In the genomic region with DNA sequence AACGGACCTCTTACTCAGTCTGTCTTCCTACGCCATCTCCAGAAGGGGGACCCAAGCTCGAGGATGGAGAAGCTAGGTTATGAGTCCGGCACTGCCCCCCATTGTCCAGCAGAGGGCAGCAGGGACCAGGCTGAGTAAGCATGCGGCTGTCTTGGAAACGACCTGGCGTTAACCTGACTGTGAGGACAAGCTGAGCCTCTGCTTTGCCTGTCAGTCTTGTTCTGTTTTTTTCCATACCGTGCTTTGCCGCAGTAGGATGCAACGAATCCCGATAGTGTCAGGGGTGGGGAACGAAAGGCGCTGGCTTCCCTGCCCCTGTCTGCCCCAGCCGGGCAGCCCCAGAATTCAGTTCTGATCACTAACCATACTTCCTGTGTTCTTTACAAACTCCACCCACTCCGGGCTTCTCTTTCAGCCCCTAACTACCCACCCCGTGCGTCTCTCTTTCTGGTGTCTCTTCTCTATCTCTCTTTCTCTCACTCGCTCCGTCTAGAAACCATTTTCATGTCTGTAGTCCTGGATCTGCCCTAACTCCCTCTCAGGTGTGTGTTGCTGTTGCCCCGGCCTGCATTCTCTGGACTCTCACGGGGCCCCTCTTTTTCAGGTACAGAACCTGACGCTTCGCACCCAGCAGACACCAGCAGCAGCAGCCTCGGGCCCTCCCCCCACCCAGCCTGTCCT, we compare ENCODE assay signal across 8 mouse cellular contexts. TPM values are rescaled to one million over a fixed set of nuclear protein-coding genes. Genes with fewer than 3 reads are reported as not detected.
DNase-seq lines count a peak whose midpoint lies in the region; ATAC-seq and TF ChIP-seq lines count a peak whose summit lies in the region.

No protein-coding gene starts in this region.

- H3K36me3 ChIP-seq in forebrain, embryonic 14.5 days (ENCODE audit: control insufficient read depth, insufficient read depth, low read length) = 0 out of 2 replicates have a peak, but pooled peaks cover 6% of the 10 kb centered on the region
- no peaks in the 10 kb centered on the region for H3K36me3 ChIP-seq in thymus, adult 2 months (ENCODE audit: control insufficient read depth, insufficient read depth, low read length)

- WGBS in forebrain, embryonic 14.5 days = 4% methylated on average over 24 of the region's 24 CpGs
- WGBS in lung, adult 2 months = 12% methylated on average over 24 of the region's 24 CpGs
- 8% methylated on average over 24 of the region's 24 CpGs for WGBS in olfactory bulb, adult 2 months
- WGBS in thymus, adult 2 months = 5% methylated on average over 24 of the region's 24 CpGs

- TF ChIP-seq POLR2A in lung, adult 2 months (IDR thresholded peaks at IDR 0.05; ENCODE audit: borderline replicate concordance, extremely low read depth, low read depth, low read length) = no peak
- TF ChIP-seq POLR2A in olfactory bulb, adult 2 months (IDR thresholded peaks at IDR 0.05; ENCODE audit: insufficient read depth, low read depth, low read length) = no peak
- no peak; the same call in 1 of the 2 replicates for TF ChIP-seq POLR2A in thymus, adult 2 months (IDR thresholded peaks at IDR 0.05; ENCODE audit: control insufficient read depth, extremely low read depth, insufficient read depth, low read length, poor library complexity)

- peak; percentile 100 for TF ChIP-seq CTCF in lung, adult 2 months (IDR thresholded peaks at IDR 0.05; ENCODE audit: insufficient read depth, low read length)
- peak; percentile 92 for TF ChIP-seq CTCF in olfactory bulb, adult 2 months (IDR thresholded peaks at IDR 0.05; ENCODE audit: insufficient read depth, low read depth, low read length)
- TF ChIP-seq CTCF in thymus, adult 2 months (IDR thresholded peaks at IDR 0.05; ENCODE audit: borderline replicate concordance, control insufficient read depth, extremely low read depth, insufficient read depth, low read length, poor library complexity) = peak; percentile 99

- peak; percentile 95 for DNase-seq in ES-CJ7 (ENCODE audit: low read depth, low spot score)
- peak; percentile 96 for DNase-seq in cerebellum, adult 11 months
- DNase-seq in forebrain, embryonic 14.5 days (ENCODE audit: low spot score) = peak; percentile 96
- peak; percentile 79 for DNase-seq in heart, postnatal 25 days (ENCODE audit: low spot score)
- DNase-seq in layer of hippocampus, adult 18-20 months (ENCODE audit: low spot score in 2 of 2) = peak; percentile 78 to 96
- DNase-seq in lung, adult 2 months = peak; percentile 87
- peak; percentile 94 for DNase-seq in thymus, adult 2 months

- intact Hi-C loops in heart, postnatal 25 days (cut with DNase I) = loop anchor here (1.0 to 5.0 kb wide), 3 partner anchors 46 to 146 kb away; partner anchors contain the start of gene A3galt2

- no peak overlapping the region; the same call in 1 of the 2 replicates for H3K27ac ChIP-seq in forebrain, embryonic 14.5 days (ENCODE audit: low read depth, low read length)
- H3K27ac ChIP-seq in olfactory bulb, adult 2 months (ENCODE audit: insufficient read depth, low read depth, low read length) = no peak overlapping the region
- H3K27ac ChIP-seq in thymus, adult 2 months (ENCODE audit: control insufficient read depth, insufficient read depth, low read length) = peak overlapping the region; percentile 21; the same call in 1 of the 2 replicates

- ATAC-seq in forebrain, embryonic 14.5 days = peak; percentile 64

- no peaks in the 10 kb centered on the region for H3K27me3 ChIP-seq in forebrain, embryonic 14.5 days (replicated peaks; ENCODE audit: control insufficient read depth, insufficient read depth, low read length)
- no peaks in the 10 kb centered on the region for H3K27me3 ChIP-seq in thymus, adult 2 months (ENCODE audit: control insufficient read depth, insufficient read depth, low read length)

- H3K4me2 ChIP-seq in forebrain, embryonic 14.5 days (ENCODE audit: low read length) = peak overlapping the region; percentile 49

- H3K9me3 ChIP-seq in forebrain, embryonic 14.5 days (replicated peaks; ENCODE audit: control insufficient read depth, low read length) = no peaks in the 10 kb centered on the region

- peaks cover 35% of the 10 kb centered on the region for H3K4me1 ChIP-seq in forebrain, embryonic 14.5 days (ENCODE audit: control insufficient read depth, insufficient read depth, low read length)
- peaks cover 5% of the 10 kb centered on the region; the same call in 1 of the 2 replicates for H3K4me1 ChIP-seq in lung, adult 2 months (ENCODE audit: control insufficient read depth, insufficient read depth, low read length)
- peaks cover 48% of the 10 kb centered on the region for H3K4me1 ChIP-seq in olfactory bulb, adult 2 months (ENCODE audit: control insufficient read depth, insufficient read depth, low read length)
- peaks cover 28% of the 10 kb centered on the region for H3K4me1 ChIP-seq in thymus, adult 2 months (replicated peaks; ENCODE audit: control insufficient read depth, insufficient read depth, low read length)

- H3K4me3 ChIP-seq in forebrain, embryonic 14.5 days (ENCODE audit: low read depth, low read length) = peak overlapping the region; percentile 13
- H3K4me3 ChIP-seq in lung, adult 2 months (replicated peaks; ENCODE audit: extremely low read depth, low read depth, low read length) = peak overlapping the region; percentile 60
- H3K4me3 ChIP-seq in olfactory bulb, adult 2 months (ENCODE audit: insufficient read depth, low read depth, low read length) = no peak overlapping the region; the same call in 1 of the 2 replicates
- peak overlapping the region; percentile 51 for H3K4me3 ChIP-seq in thymus, adult 2 months (ENCODE audit: control insufficient read depth, insufficient read depth, low read length)

- peak overlapping the region; percentile 35 for H3K9ac ChIP-seq in forebrain, embryonic 14.5 days (ENCODE audit: low read length)

RNA-seq across cellular contexts. Expression of gene A3galt2, which starts 43.6 kb away (rescaled TPM):
- 0.27 and 0.38 TPM in 2 replicates for polyA plus RNA-seq in forebrain, embryonic 14.5 days (2014; fragmentation: Nextera tagmentation; extraction: Ambion mirVana)
- under 1 TPM in 1 of 2 experiments, not detected in 1; 0.14 TPM for total RNA-seq in heart, postnatal 25 days (2021)
- total RNA-seq in layer of hippocampus, adult 18-20 months (2021) = under 1 TPM; 0.28 to 0.35 TPM
- polyA plus RNA-seq in lung, adult 2 months (2012; rRNA removed) = 0.34 and 0.58 TPM in 2 replicates
- not detected in 2 replicates for polyA plus RNA-seq in olfactory bulb, adult 2 months (2012; ENCODE audit: insufficient read depth, insufficient read length, low replicate concordance, missing spikeins)
- 1.3 and 1.6 TPM in 2 replicates for polyA plus RNA-seq in thymus, adult 2 months (2012; rRNA removed)

RNA-seq across cellular contexts. Expression of gene Phc2, which starts 57.1 kb away (rescaled TPM):
- 33.1 and 35.3 TPM in 2 replicates for polyA plus RNA-seq in forebrain, embryonic 14.5 days (2014; fragmentation: Nextera tagmentation; extraction: Ambion mirVana)
- total RNA-seq in heart, postnatal 25 days (2021) = 10 to 100 TPM; 36.1 to 48.5 TPM
- total RNA-seq in layer of hippocampus, adult 18-20 months (2021) = 100 to 1,000 TPM in 1 of 2 experiments, 10 to 100 TPM in 1; 99.6 to 102 TPM
- 125 and 126 TPM in 2 replicates for polyA plus RNA-seq in lung, adult 2 months (2012; rRNA removed)
- not detected in 2 replicates for polyA plus RNA-seq in olfactory bulb, adult 2 months (2012; ENCODE audit: insufficient read depth, insufficient read length, low replicate concordance, missing spikeins)
- polyA plus RNA-seq in thymus, adult 2 months (2012; rRNA removed) = 139 and 149 TPM in 2 replicates

Comparison
In these comparisons a context has a peak if more than half of its experiments do, and no peak if none do; other contexts are left out.
1. RNA of gene Phc2, which starts 57.1 kb away (polyA plus RNA-seq): 139 to 149 TPM in thymus, adult 2 months, 125 to 126 TPM in lung, adult 2 months and 33.1 to 35.3 TPM in forebrain, embryonic 14.5 days; not detected in olfactory bulb, adult 2 months; every median in the first group is over 10 times any median in the second.
2. Peak in every context shown above with its lines, with median percentiles within 50 percentile points of each other: DNase-seq and CTCF ChIP-seq.